Mouse (Mus musculus): Measurements from ENCODE around the gene Tmub2. TPM values are rescaled to one million over a fixed set of nuclear protein-coding genes. Genes with fewer than 3 reads are reported as not detected.

The Tmub2 gene
- polyA plus RNA-seq, 1 experiment: 472 TPM

DNA sequence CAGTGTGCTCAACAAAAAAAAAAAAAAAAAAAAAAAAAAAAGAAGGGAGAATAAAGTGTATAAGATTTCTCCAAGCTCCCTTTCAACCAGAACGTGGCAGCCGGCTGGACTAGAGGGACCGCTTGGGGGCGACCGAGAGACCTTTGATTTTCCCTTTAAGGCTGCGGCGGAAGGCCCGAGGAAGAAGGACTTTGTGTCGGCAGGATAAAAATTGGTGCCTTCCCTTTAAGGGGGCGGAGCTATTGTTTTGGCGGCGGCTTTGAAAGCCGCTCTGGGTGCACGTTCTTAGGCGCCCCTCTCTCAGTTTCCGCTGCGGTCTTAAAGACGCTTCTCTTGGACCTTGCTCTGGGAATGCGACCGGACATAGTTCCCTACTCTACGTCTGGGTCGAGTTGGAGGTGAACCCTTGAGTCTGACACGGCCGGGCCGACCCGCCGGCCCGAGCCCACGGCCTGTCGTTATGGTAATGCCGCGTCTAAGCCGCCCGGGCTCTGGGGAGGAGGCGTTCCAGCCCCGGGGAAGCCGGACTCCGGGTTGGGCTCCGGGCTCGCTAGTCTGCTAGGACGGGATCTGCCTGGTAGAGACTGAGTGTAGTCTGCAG, 36.0 kb upstream of the Tmub2 start, which contains the start of gene BC030867:
BC030867 (plus strand) TSS at position 253 of the 601 bp plus-strand sequence.
- peak within 1 kb of the TSS; percentile 33 for H3K4me3 ChIP-seq (ENCODE audit: insufficient read depth, low read depth, low read length)
- under 1% methylated on average over 41 of the region's 41 CpGs for WGBS
- peaks cover 16% of the 10 kb centered on the region for H3K4me1 ChIP-seq (ENCODE audit: control insufficient read depth, insufficient read depth, low read length)
- TF ChIP-seq POLR2A (IDR thresholded peaks at IDR 0.05; ENCODE audit: insufficient read depth, low read depth, low read length) (no peak), CTCF (IDR thresholded peaks at IDR 0.05; ENCODE audit: insufficient read depth, low read depth, low read length) (peak; percentile 77)
- H3K27ac ChIP-seq (ENCODE audit: insufficient read depth, low read depth, low read length): no peak within 1 kb of the TSS

DNA sequence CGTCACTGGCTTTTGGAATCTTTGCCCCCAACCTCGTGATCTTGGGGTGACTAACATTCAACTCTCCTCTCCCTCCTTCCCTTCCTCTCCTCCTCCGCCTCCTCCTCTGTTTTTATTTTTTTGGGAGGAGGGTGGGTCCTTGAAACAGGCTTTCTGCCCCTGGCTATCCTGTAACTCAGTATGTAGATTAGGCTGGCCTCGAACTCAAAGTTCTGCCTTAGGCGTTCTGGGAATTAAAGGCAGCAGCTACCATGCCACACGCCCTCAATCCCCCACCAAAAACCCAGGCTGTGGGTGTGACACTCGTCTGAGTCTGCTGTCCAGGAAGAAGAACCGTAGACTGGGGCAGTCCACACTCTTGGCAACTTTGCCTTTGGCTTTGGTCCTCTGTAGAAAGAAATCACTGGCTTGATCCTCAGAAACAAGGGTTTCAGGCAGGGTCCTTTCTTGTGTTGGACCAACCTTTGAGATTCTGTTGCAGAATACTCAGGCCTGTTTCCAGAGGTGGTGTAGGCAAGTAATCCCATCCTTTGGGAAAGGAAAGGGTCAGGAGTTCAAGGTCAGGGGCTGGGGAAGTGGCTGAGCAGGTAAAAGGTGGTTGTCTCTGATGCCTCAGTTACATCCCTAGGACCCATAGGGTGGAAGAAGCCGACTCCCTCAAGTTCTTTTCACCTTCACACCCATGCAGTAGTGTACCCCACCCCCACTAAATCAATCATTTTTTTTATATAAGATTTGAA, 35.2 kb upstream of the Tmub2 start:
- TF ChIP-seq POLR2A (IDR thresholded peaks at IDR 0.05; ENCODE audit: insufficient read depth, low read depth, low read length) (no peak), CTCF (IDR thresholded peaks at IDR 0.05; ENCODE audit: insufficient read depth, low read depth, low read length) (no peak)
- H3K4me3 ChIP-seq (ENCODE audit: insufficient read depth, low read depth, low read length): no peak overlapping the region
- no peak overlapping the region for H3K27ac ChIP-seq (ENCODE audit: insufficient read depth, low read depth, low read length)
- WGBS: 15% methylated on average over 9 of the region's 9 CpGs
- H3K4me1 ChIP-seq (ENCODE audit: control insufficient read depth, insufficient read depth, low read length): peaks cover 15% of the 10 kb centered on the region

DNA sequence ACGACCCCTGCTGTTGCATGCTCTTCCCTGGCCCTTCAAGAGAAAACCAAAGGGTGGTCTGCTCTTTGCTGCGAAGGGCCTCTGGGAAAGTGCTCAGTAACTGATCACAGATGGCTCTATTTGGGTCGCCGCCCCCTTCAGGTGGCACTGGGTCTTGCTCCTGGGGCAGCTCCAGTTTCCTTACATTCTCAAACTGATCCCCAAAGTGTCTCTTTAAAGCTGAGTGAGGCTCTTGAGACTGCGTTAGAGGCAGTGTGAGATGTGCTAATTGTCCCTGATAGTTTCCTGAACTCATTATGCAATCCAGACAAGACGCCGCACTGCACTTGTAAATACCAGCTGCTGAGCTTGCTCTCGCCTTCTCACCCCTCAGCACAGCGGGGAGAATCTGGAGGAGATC, 27.2 kb upstream of the Tmub2 start:
- Histone ChIP-seq H3K4me1 (ENCODE audit: control insufficient read depth, insufficient read depth, low read length) (peaks cover 12% of the 10 kb centered on the region), H3K4me3 (ENCODE audit: insufficient read depth, low read depth, low read length) (no peak overlapping the region), H3K27ac (ENCODE audit: insufficient read depth, low read depth, low read length) (peak overlapping the region; percentile 56; the same call in 1 of the 2 replicates)
- TF ChIP-seq POLR2A (IDR thresholded peaks at IDR 0.05; ENCODE audit: insufficient read depth, low read depth, low read length) (no peak), CTCF (IDR thresholded peaks at IDR 0.05; ENCODE audit: insufficient read depth, low read depth, low read length) (no peak)
- 14% methylated on average over 9 of the region's 9 CpGs for WGBS

DNA sequence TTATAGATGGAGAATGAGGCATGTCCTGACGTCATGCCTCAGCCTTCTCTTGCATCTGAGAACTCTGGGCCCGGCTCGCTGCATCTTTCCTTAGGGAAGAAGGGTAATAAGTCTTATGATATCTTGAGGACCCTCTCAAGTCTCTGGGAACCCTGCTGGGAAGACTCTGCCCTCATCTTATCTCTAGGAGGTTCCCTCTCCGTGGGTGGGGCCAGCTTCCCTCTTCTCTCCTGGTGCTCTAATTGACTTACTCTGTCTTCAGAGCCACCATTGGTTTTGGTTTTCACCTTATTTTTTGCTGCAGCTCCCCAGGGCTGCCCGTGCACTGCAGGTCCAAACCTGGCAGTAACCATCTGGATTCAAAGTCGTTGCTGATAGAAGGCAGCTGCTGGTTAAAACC, 26.6 kb upstream of the Tmub2 start:
- no peak for TF ChIP-seq CTCF (IDR thresholded peaks at IDR 0.05; ENCODE audit: insufficient read depth, low read depth, low read length)
- TF ChIP-seq POLR2A (IDR thresholded peaks at IDR 0.05; ENCODE audit: insufficient read depth, low read depth, low read length): no peak
- Histone ChIP-seq H3K4me3 (ENCODE audit: insufficient read depth, low read depth, low read length) (no peak overlapping the region), H3K4me1 (ENCODE audit: control insufficient read depth, insufficient read depth, low read length) (peaks cover 12% of the 10 kb centered on the region), H3K27ac (ENCODE audit: insufficient read depth, low read depth, low read length) (peak overlapping the region; percentile 56; the same call in 1 of the 2 replicates)
- WGBS: 61% methylated on average over 6 of the region's 6 CpGs

DNA sequence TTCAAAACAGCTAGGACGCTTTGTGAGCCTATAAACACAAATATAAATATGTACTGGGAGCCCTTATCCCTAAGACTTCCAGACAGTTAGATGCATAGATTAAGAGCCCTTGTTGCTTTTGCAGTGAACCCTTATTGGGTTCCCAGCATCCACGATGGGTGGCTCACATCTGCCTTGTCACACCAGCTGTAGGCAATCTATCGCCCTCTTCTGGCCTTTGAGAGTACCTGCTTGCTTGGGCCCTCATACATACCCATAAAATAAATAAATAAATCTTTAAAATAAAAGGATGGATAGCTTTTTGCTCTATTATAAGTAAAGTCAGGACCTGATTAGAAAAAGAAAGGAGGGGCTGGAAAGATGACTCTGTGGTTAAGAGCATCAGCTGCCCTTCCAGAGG, 26.2 kb upstream of the Tmub2 start:
- Histone ChIP-seq H3K4me1 (ENCODE audit: control insufficient read depth, insufficient read depth, low read length) (peaks cover 12% of the 10 kb centered on the region), H3K4me3 (ENCODE audit: insufficient read depth, low read depth, low read length) (no peak overlapping the region)
- WGBS: 93% methylated on average over 3 of the region's 3 CpGs

DNA sequence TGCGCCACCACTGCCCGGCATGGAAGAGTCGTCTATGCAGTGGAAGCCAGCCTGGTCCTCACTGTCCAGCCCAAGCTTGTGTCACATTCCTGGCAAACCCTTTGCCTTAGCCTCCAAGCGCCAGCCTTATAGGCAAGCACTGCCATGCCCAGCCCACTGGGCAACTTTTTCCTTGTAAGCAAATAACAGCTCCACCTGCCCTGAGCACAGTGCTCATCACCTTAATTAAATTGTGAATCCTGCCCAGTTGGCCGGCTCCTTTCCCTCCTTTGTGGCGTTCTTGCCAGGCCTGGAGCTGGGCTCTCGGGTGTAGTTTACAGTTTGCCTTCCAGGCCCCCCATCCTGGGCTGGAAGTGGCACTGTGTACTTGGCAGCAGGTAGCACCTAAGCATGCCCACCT, 21.5 kb upstream of the Tmub2 start:
- WGBS: 93% methylated on average over 7 of the region's 7 CpGs
- no peak for TF ChIP-seq POLR2A (IDR thresholded peaks at IDR 0.05; ENCODE audit: insufficient read depth, low read depth, low read length)
- TF ChIP-seq CTCF (IDR thresholded peaks at IDR 0.05; ENCODE audit: insufficient read depth, low read depth, low read length): no peak
- peaks cover 6% of the 10 kb centered on the region for H3K4me1 ChIP-seq (ENCODE audit: control insufficient read depth, insufficient read depth, low read length)
- H3K4me3 ChIP-seq (ENCODE audit: insufficient read depth, low read depth, low read length): no peak overlapping the region
- no peak overlapping the region for H3K27ac ChIP-seq (ENCODE audit: insufficient read depth, low read depth, low read length)

More for the DNA sequence above, 26.2 kb upstream of the Tmub2 start:
- no peak for TF ChIP-seq CTCF (IDR thresholded peaks at IDR 0.05; ENCODE audit: insufficient read depth, low read depth, low read length)
- no peak for TF ChIP-seq POLR2A (IDR thresholded peaks at IDR 0.05; ENCODE audit: insufficient read depth, low read depth, low read length)
- H3K27ac ChIP-seq (ENCODE audit: insufficient read depth, low read depth, low read length): no peak overlapping the region

DNA sequence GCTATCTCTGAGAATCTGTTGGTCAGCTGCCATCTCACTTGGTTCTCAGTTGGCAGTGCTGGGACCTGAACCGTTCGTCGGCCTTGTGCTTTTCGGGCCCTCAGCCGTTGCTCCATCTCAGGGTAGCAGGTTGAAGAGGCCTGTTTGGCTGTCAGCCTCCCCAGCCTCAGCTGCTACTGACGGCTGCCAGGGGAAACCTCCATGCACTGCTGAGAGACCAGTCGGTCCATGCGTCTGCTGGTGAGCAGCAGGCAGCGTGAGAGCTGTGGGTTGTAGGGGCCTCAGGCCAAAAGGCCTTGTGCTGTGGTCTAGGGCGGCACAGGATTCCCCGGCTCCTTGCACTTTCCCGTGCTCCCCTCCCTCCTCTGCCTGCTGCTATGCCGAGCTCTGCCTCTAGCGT, 18.9 kb upstream of the Tmub2 start:
- Histone ChIP-seq H3K4me1 (ENCODE audit: control insufficient read depth, insufficient read depth, low read length) (peaks cover 13% of the 10 kb centered on the region), H3K4me3 (ENCODE audit: insufficient read depth, low read depth, low read length) (no peak overlapping the region), H3K27ac (ENCODE audit: insufficient read depth, low read depth, low read length) (no peak overlapping the region)
- TF ChIP-seq POLR2A (IDR thresholded peaks at IDR 0.05; ENCODE audit: insufficient read depth, low read depth, low read length) (no peak), CTCF (IDR thresholded peaks at IDR 0.05; ENCODE audit: insufficient read depth, low read depth, low read length) (no peak)
- WGBS: 88% methylated on average over 14 of the region's 14 CpGs

DNA sequence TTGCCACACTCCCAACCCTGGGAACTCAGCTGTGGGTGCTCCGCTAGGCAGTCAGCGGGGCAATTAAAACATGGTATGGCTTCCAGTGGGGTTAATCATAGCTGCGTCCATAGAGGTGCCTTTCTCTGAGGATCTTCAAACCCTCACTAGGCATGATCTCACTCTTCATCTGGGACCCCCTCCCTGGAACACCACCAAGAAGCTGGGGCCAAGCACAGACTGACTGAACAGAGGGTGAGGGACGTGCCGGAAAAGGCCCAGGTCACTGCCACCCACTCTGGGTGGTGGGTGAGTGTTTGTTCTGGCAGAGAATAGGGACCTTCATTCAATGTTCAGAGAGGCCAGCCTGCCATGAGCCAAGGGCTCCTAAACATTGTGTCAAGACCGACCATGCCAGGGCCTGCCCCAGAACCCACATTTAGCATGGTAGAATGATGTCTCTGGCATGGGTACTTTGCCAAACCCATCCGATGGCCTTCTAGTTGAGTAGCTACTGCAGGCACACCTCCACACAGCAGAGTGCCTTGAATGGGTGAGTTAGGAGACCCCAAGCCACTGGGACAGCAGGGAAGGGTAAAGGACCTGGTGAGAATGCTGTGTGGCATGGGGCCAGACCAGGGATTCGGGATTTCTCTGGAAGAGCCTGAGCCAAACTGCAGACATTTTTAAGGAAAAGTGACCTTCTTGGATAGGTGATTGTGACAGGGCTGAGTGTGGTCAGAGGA, 17.9 kb upstream of the Tmub2 start:
- Histone ChIP-seq H3K27ac (ENCODE audit: insufficient read depth, low read depth, low read length) (no peak overlapping the region), H3K4me1 (ENCODE audit: control insufficient read depth, insufficient read depth, low read length) (peaks cover 13% of the 10 kb centered on the region), H3K4me3 (ENCODE audit: insufficient read depth, low read depth, low read length) (no peak overlapping the region)
- TF ChIP-seq POLR2A (IDR thresholded peaks at IDR 0.05; ENCODE audit: insufficient read depth, low read depth, low read length) (no peak), CTCF (IDR thresholded peaks at IDR 0.05; ENCODE audit: insufficient read depth, low read depth, low read length) (no peak)
- WGBS: 80% methylated on average over 8 of the region's 8 CpGs

DNA sequence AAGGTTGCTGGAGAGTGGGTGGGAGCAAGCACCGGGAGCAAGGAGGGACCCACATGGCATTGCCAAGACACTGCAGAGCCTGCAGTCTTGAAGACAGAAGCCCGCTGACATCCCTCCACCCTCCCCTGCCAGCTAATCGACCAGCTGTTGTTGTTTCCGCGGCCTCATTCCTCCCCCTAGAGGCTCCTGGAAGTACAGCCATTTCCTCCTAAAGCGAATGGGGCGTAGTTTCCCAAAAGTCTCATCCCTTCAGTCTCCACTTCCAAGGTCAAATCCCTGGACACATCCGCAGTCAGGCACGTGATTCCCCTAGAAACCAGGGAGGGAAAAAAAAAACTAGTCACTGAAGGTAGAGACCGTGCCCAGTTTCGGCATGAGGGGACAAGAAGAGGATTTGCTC, 17.3 kb upstream of the Tmub2 start:
- WGBS: 5% methylated on average over 11 of the region's 11 CpGs

More for the DNA sequence above, 17.3 kb upstream of the Tmub2 start:
- Histone ChIP-seq H3K4me3 (ENCODE audit: insufficient read depth, low read depth, low read length) (no peak overlapping the region), H3K27ac (ENCODE audit: insufficient read depth, low read depth, low read length) (no peak overlapping the region), H3K4me1 (ENCODE audit: control insufficient read depth, insufficient read depth, low read length) (peaks cover 13% of the 10 kb centered on the region)
- TF ChIP-seq POLR2A (IDR thresholded peaks at IDR 0.05; ENCODE audit: insufficient read depth, low read depth, low read length): no peak
- peak; percentile 84 for TF ChIP-seq CTCF (IDR thresholded peaks at IDR 0.05; ENCODE audit: insufficient read depth, low read depth, low read length)

All from olfactory bulb, adult 2 months (tissue).